Mouse (Mus musculus): ENCODE results near the gene Nifk. TPM values are rescaled to one million over a fixed set of nuclear protein-coding genes. Genes with fewer than 3 reads are reported as not detected.

The Nifk gene
- polyA plus RNA-seq, 1 experiment from 2014 or later, result 101 TPM

- no peak for DNase-seq (ENCODE audit: low spot score)
- ATAC-seq (ENCODE audit: insufficient number of reproducible peaks, low FRiP score, low TSS enrichment, low read depth), result no peak
- Histone ChIP-seq H3K27me3 (ENCODE audit: control insufficient read depth, insufficient read depth, low read length) (no peaks in the 10 kb centered on the region), H3K36me3 (ENCODE audit: control insufficient read depth, insufficient read depth, low read length) (no peaks in the 10 kb centered on the region), H3K4me2 (ENCODE audit: low read depth, severe bottlenecking) (no peak overlapping the region), H3K27ac (replicated peaks; ENCODE audit: low read depth, low read length) (no peak overlapping the region), H3K4me1 (ENCODE audit: control insufficient read depth, insufficient read depth, low read length) (no peaks in the 10 kb centered on the region), H3K4me3 (ENCODE audit: low read depth, low read length) (no peak overlapping the region), H3K9ac (ENCODE audit: low read length) (no peak overlapping the region), H3K9me3 (ENCODE audit: control insufficient read depth, low read length) (no peaks in the 10 kb centered on the region)
- 81% methylated on average over 6 of the region's 6 CpGs for WGBS
Observed at GRCm38 (mm10) chr1:118359071-118359761, 37.6 kb downstream of the Nifk start.

DNA sequence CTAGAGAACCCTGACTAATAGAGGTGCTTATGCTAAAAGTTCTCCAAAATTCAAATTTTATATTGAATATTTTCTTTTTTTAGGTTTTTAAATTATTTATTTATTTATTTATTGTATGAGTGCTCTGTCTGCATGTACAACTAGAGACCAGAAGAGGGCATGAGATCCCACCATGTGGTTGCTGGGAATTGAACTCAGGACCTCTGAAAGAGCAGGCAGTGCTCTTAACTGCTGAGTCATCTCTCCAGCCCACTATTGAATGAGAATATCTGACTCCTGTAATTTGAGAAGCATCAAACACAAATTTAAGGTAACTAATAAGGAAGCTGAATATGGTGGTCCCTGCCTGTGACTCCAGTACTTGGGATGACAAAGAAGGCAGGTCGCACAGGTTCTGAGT lies 46.3 kb downstream of the Nifk start:
- Histone ChIP-seq H3K9me3 (ENCODE audit: control insufficient read depth, low read length) (no peaks in the 10 kb centered on the region), H3K27me3 (ENCODE audit: control insufficient read depth, insufficient read depth, low read length) (no peaks in the 10 kb centered on the region), H3K4me2 (ENCODE audit: low read depth, severe bottlenecking) (no peak overlapping the region), H3K27ac (replicated peaks; ENCODE audit: low read depth, low read length) (no peak overlapping the region), H3K4me3 (ENCODE audit: low read depth, low read length) (no peak overlapping the region), H3K4me1 (ENCODE audit: control insufficient read depth, insufficient read depth, low read length) (no peaks in the 10 kb centered on the region), H3K9ac (ENCODE audit: low read length) (no peak overlapping the region), H3K36me3 (ENCODE audit: control insufficient read depth, insufficient read depth, low read length) (no peaks in the 10 kb centered on the region)
- DNase-seq (ENCODE audit: low spot score) (no peak), ATAC-seq (ENCODE audit: insufficient number of reproducible peaks, low FRiP score, low TSS enrichment, low read depth) (no peak)
- whole genome bisulfite sequencing, result 97% methylated on average over 1 of the region's 1 CpGs

- Histone ChIP-seq H3K4me3 (ENCODE audit: low read depth, low read length) (no peak overlapping the region), H3K27ac (replicated peaks; ENCODE audit: low read depth, low read length) (no peak overlapping the region), H3K9me3 (ENCODE audit: control insufficient read depth, low read length) (no peaks in the 10 kb centered on the region), H3K4me2 (ENCODE audit: low read depth, severe bottlenecking) (no peak overlapping the region), H3K27me3 (ENCODE audit: control insufficient read depth, insufficient read depth, low read length) (no peaks in the 10 kb centered on the region), H3K36me3 (ENCODE audit: control insufficient read depth, insufficient read depth, low read length) (no peaks in the 10 kb centered on the region), H3K9ac (ENCODE audit: low read length) (no peak overlapping the region), H3K4me1 (ENCODE audit: control insufficient read depth, insufficient read depth, low read length) (no peaks in the 10 kb centered on the region)
- DNase-seq (ENCODE audit: low spot score), result no peak
- ATAC-seq (ENCODE audit: insufficient number of reproducible peaks, low FRiP score, low TSS enrichment, low read depth), result no peak
- WGBS, result 67% methylated on average over 3 of the region's 3 CpGs
Observed at GRCm38 (mm10) chr1:118368721-118369461, 47.3 kb downstream of the Nifk start.

DNA sequence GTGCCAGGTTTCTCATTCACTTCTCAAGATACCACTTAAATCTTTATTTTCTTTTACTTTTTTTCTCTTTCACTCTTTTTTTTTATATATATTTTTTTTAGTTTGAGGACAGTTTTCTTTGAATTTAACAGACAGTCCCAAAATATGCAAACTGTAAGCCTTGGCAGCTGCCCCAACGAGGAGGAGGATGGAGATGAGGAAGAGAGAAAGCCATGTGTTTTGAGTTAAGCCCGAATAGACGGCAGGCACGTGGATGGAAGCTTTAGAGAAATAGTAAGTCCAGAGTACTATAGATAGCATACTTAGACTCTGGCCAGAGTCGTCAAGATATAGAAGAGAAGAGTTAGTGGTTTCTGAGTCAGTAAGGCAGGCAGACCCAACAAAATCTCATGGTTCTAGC lies 56.1 kb downstream of the Nifk start:
- Histone ChIP-seq H3K4me1 (ENCODE audit: control insufficient read depth, insufficient read depth, low read length) (no peaks in the 10 kb centered on the region), H3K4me3 (ENCODE audit: low read depth, low read length) (no peak overlapping the region), H3K9me3 (ENCODE audit: control insufficient read depth, low read length) (no peaks in the 10 kb centered on the region), H3K27me3 (ENCODE audit: control insufficient read depth, insufficient read depth, low read length) (no peaks in the 10 kb centered on the region), H3K36me3 (ENCODE audit: control insufficient read depth, insufficient read depth, low read length) (no peaks in the 10 kb centered on the region), H3K9ac (ENCODE audit: low read length) (no peak overlapping the region), H3K27ac (replicated peaks; ENCODE audit: low read depth, low read length) (no peak overlapping the region), H3K4me2 (ENCODE audit: low read depth, severe bottlenecking) (no peak overlapping the region)
- WGBS, result 31% methylated on average over 5 of the region's 5 CpGs
- no peak for DNase-seq (ENCODE audit: low spot score)
- no peak for ATAC-seq (ENCODE audit: insufficient number of reproducible peaks, low FRiP score, low TSS enrichment, low read depth)

GRCm38 (mm10) chr1:118380105-118380786 lies 58.6 kb downstream of the Nifk start:
- ATAC-seq (ENCODE audit: insufficient number of reproducible peaks, low FRiP score, low TSS enrichment, low read depth) (no peak), DNase-seq (ENCODE audit: low spot score) (no peak)
- H3K4me1 ChIP-seq (ENCODE audit: control insufficient read depth, insufficient read depth, low read length), result no peaks in the 10 kb centered on the region
- no peak overlapping the region for H3K27ac ChIP-seq (replicated peaks; ENCODE audit: low read depth, low read length)
- H3K4me3 ChIP-seq (ENCODE audit: low read depth, low read length), result no peak overlapping the region
- H3K9ac ChIP-seq (ENCODE audit: low read length), result no peak overlapping the region
- no peaks in the 10 kb centered on the region for H3K27me3 ChIP-seq (ENCODE audit: control insufficient read depth, insufficient read depth, low read length)
- H3K36me3 ChIP-seq (ENCODE audit: control insufficient read depth, insufficient read depth, low read length), result no peaks in the 10 kb centered on the region
- no peaks in the 10 kb centered on the region for H3K9me3 ChIP-seq (ENCODE audit: control insufficient read depth, low read length)
- WGBS, result 76% methylated on average over 8 of the region's 8 CpGs
- no peak overlapping the region for H3K4me2 ChIP-seq (ENCODE audit: low read depth, severe bottlenecking)

Other genes starting within 250 kb of the Nifk start
- gene Gm29106, start 145.3 kb upstream of the Nifk start, polyA plus RNA-seq (2014; fragmentation: Nextera tagmentation; extraction: Ambion mirVana), result 0.16 and 0.27 TPM in 2 replicates
- 380 and 400 TPM in 2 replicates for gene Tsn, start 10.1 kb upstream of the Nifk start, polyA plus RNA-seq (2014; fragmentation: Nextera tagmentation; extraction: Ambion mirVana)
- gene Clasp1, start 67.2 kb downstream of the Nifk start, polyA plus RNA-seq (2014; fragmentation: Nextera tagmentation; extraction: Ambion mirVana), result 68.8 and 79.6 TPM in 2 replicates